Mouse (Mus musculus): ENCODE measurements around the gene Acot3.

GRCm38 (mm10) chr12:84046906-84047305, 5.0 kb upstream of the Acot3 start:
- TF ChIP-seq CTCF (IDR thresholded peaks at IDR 0.05; ENCODE audit: low read depth) (no peak), EP300 (IDR thresholded peaks at IDR 0.05; ENCODE audit: low read depth) (no peak)

Data from liver, postnatal 0 days (tissue).